Mouse (Mus musculus): ENCODE data around the gene Arrdc2. TPM values are rescaled to one million over a fixed set of nuclear protein-coding genes. Genes with fewer than 3 reads are reported as not detected.
"Not testable (repeated sequence)": the region's sequence is repeated elsewhere in the genome, so short reads cannot be mapped to it uniquely, and the experiment has no call there.

The Arrdc2 gene
- total RNA-seq, 1 experiment from 2014 or later, result 20.7 TPM

GRCm38 (mm10) chr8:70844523-70844922 lies 5.0 kb upstream of the Arrdc2 start:
- ATAC-seq (ENCODE audit: extremely low read depth, insufficient number of reproducible peaks, low FRiP score, poor library complexity, severe bottlenecking), result peak; percentile 39; the same call in 1 of the 2 replicates

DNA sequence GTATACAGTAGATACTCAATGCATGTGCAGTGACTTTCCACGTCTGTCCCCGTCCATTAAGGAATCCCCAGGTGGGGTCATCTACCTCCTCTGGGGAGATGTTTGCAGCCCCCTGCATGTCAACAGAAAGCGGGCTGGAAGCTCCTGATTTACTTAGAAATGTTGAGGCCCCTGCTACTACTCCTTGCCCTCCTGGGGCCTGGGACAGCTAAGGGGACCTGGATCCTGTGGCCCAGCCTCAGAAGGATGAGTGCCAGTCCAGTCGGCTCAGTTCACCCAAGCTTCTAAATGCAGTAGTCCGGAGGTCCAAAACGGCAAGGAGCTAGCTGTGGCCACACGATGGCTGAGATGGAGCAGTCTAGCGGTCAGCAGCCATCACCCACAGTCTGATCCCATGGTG lies 4.4 kb upstream of the Arrdc2 start:
- ATAC-seq (ENCODE audit: extremely low read depth, insufficient number of reproducible peaks, low FRiP score, poor library complexity, severe bottlenecking), result no peak

DNA sequence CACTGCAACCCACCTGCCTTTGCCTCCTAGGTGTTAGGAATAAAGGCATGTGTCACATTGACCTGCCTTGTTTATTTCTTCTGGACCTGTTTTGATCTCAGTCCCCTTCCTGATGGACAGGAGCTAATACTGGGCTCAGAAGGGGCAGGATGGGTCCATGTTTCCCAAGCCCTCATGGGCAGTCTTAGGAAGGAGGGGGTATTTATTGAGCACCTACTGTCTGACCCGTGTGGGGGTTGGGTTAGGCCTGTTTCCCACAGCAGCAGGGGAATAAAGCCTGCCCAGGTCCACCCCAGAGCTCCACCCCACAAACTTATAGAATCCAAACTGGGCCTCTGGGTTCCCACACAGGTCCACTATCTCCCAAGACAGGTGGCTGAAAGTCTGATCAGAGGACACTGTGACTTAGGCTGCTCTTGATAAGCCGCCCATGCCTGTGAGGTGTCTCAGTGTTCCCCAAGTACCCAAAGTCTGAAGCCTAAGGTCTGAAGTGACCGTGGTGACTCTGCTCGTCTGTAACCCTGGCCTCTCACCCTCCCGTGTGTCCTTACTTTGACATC lies 3.8 kb upstream of the Arrdc2 start:
- ATAC-seq (ENCODE audit: extremely low read depth, insufficient number of reproducible peaks, low FRiP score, poor library complexity, severe bottlenecking), result no peak

GRCm38 (mm10) chr8:70842484-70842883 lies 3.0 kb upstream of the Arrdc2 start:
- ATAC-seq (ENCODE audit: extremely low read depth, insufficient number of reproducible peaks, low FRiP score, poor library complexity, severe bottlenecking), result no peak

DNA sequence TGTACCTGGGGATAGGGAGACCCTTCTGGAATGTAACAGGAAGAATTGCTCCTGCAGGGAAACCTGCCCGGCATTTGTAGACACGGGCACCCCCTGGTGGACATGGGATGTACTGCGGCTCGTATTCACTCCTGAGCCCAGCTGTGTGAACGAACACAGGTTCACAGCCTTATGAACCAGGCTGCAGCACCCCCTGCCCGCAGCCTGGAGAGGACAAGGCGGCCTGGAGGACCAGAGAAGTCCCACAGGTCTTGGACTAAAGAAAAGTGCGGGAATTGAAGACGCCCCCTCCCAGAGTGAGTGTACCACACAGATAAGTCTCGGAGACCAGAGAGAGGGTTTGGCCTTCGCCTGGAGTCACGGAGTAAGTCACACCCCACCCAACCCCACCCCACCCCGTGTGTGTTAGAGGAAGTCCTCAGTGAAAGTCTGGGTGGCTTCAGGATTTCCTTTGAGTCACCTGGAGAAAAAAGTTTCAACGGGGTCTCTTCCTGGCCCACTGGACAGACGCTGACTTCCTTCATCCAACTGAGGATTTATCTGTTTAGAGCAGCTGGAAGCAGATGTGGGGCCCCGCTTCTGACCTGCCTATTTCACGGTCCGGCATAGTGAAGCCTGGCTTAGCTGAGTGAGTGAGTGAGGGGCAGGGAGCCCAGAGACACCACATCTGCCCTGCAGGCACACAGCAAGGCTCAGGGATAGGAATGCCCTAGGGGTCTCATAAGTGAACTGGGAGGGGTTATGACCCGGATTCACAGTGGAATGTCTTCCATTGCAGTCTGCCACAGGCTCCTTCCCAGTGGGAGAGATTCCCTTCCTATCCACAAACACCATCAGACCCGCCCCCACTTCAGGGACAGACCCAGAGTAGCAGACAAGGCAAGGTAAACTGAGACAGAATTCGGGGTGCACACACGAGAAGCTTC lies 1.9 kb upstream of the Arrdc2 start:
- ATAC-seq (ENCODE audit: extremely low read depth, insufficient number of reproducible peaks, low FRiP score, poor library complexity, severe bottlenecking), result peak; percentile 27; the same call in 1 of the 2 replicates

- ATAC-seq (ENCODE audit: extremely low read depth, insufficient number of reproducible peaks, low FRiP score, poor library complexity, severe bottlenecking), result no peak
Observed at GRCm38 (mm10) chr8:70840590-70840989, 1.1 kb upstream of the Arrdc2 start.

DNA sequence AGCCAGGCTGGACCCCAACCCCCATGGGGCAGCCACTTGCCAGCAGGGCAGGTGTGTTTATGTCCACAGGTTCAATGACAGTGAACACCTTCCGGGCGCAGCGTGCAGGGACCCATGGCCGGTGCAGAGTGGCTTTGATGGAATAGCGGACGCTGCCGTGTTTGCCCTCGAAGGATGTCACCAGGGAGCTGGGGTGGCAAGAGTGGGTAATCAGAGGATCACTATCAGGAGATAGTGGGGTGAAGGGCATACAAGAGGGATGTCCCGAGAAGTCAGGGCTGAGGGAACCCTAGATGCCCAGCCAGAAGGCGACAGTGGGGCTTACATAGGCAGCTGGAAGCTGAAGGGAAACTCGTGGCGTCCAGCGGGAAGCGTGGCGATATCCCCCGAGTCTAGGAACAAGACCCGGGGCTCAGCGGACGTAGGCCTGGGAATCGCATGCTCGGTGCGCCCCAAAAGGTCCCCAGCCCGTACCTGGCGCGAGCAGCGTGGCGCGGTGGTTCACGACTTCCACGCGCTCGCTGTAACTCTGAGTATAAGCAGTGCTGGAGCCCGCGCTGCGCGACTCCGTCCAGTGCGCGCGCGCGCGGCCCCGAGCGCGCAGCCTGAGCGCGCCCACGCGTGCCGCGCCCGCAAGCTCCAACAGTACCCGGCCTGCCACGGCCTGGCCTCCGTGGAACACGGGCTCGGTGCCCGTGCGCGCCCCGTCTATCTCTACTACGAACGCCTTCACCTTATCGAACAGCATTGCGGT lies 689 bp downstream of the Arrdc2 start:
- ATAC-seq (ENCODE audit: extremely low read depth, insufficient number of reproducible peaks, low FRiP score, poor library complexity, severe bottlenecking), result no peak

DNA sequence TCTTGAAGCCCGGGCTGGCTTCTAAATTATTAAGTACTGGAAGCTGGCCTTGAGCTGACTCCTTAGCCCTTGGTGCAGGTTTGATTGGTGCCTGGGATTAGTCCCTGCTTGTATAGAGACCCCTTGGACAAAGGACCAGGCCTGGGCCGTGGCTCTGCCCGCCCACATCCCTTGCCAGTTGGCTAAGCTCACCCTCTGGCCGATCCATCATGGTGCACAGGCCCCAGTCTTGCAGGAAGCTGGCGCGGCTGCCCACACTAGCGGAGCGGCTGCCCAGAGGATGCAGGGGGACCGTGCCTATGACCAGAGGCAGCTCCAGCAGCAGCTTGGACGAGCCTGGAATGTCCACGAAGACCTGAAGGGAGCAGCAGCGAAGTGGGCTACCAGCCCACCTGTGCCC lies 2.9 kb downstream of the Arrdc2 start:
- no peak for ATAC-seq (ENCODE audit: extremely low read depth, insufficient number of reproducible peaks, low FRiP score, poor library complexity, severe bottlenecking)

DNA sequence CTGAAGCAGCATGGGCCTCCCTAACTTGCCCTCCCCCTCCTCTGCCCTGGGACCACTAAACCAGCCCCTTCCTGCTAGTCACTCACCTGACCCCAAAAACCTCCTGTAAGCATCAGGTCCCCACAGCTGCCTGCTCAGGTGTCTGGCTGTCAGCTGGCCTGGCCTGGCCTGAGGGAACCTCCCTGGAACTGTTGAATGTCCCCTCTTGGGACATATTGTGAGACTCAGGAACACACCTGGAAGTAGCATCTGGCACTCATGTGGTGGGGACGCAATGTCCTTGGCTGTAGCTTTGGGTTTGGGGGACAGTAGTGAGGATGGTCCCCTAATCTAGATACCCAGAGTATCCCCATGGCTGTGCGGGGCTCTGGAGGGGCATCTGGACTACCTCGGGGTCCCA lies 5.4 kb downstream of the Arrdc2 start:
- ATAC-seq (ENCODE audit: extremely low read depth, insufficient number of reproducible peaks, low FRiP score, poor library complexity, severe bottlenecking), result no peak

GRCm38 (mm10) chr8:70833520-70833919 lies 6.0 kb downstream of the Arrdc2 start:
- ATAC-seq (ENCODE audit: extremely low read depth, insufficient number of reproducible peaks, low FRiP score, poor library complexity, severe bottlenecking), result no peak

DNA sequence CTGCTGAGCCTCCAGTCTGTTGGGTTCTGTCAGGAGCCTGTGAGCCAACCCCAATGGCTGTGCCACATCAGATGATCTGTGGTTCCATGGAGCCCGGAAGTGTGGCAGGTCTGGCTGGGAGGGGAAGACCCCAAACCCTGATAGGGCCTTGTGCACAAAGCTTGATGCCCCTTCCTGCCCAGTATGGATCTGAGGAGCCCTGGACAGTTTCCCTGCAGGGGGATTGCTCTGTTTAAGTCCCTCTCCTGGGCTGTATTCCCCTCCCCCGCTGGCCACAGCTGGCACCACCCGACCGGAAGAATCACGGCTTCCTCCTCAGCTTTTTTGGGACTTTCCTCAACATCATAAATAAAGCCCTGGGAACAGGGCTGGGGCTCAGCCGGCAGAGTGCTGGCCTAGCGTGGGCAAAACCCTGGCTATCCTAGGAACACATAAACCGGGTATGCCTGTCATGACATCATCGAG lies 6.5 kb downstream of the Arrdc2 start:
- no peak for ATAC-seq (ENCODE audit: extremely low read depth, insufficient number of reproducible peaks, low FRiP score, poor library complexity, severe bottlenecking)

DNA sequence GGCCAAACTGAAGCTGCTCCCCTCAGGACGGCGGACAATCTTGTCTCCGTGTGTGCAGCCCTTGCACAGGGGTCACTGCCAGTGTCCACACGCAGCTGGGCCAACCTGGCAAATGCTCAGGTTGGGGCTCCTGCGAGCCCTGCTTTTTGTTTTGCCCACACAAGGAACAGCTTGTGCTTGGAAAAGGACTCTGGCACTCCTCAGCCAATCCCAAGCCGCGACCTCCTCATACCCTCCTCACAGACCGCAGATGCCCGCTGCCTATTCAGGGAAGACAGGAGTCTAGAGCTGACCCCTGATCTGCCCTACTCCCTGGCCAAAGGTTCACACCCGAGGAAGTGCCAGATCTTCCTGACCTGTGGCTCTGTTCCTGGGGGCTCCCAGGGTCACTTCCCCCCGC lies 7.1 kb downstream of the Arrdc2 start:
- no peak for ATAC-seq (ENCODE audit: extremely low read depth, insufficient number of reproducible peaks, low FRiP score, poor library complexity, severe bottlenecking)

DNA sequence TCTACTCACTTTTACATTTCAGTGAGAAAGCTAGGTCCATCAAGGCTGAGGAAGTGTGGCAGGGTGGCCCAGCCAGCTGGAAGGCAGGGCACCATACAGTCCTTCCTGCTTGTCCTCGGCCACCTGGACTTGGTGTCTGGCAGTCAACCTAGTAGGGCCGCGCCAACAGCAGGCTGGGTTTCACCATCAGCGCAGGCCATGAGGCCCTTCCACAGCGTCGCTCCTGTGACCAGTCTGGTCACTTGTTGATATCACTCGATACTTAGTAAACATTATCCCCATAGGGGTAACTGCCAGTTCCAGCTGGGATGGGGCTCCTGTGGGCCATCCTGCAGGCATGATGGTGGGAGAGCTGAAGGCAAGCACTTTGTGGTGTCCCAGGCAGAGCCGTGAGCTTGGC lies 8.0 kb downstream of the Arrdc2 start:
- no peak for ATAC-seq (ENCODE audit: extremely low read depth, insufficient number of reproducible peaks, low FRiP score, poor library complexity, severe bottlenecking)

DNA sequence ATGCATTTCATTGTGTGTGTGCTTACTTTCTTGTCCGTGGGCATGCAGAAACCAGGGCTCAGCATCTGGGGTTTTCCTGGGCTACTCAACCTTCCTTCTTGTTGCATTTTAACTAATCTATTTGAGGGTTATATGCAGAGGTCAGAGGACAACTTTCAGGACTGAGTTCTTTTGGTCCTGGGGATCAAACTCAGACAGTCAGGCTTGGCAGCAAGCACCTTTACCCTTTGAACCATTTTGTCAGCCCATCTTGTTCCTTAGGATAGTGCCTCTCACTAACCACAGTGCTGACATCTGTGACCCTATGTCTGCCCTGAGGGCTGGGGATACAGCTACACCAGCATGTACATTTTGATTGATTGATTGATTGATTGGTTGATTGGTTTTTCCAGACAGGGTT lies 11.7 kb downstream of the Arrdc2 start:
- no peak for ATAC-seq (ENCODE audit: extremely low read depth, insufficient number of reproducible peaks, low FRiP score, poor library complexity, severe bottlenecking)

DNA sequence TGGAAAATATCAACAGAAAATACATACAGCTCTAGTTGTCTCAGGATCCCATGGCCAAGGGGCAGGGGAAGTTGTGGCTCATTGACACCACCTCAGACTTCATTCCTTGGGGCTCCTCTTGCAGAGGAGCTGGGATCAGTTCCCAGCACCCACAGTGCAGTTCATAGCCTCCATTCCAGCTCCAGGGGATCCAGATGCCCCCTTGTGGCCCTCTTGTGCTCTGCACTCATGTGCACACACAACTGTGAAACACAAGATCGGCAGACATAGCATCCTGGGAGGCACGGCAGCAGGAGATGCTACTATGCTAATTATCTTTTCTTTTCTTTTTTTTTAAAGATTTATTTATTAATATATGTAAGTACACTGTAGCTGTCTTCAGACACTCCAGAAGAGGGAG lies 12.5 kb downstream of the Arrdc2 start:
- ATAC-seq (ENCODE audit: extremely low read depth, insufficient number of reproducible peaks, low FRiP score, poor library complexity, severe bottlenecking), result no peak

- no peak for ATAC-seq (ENCODE audit: extremely low read depth, insufficient number of reproducible peaks, low FRiP score, poor library complexity, severe bottlenecking)
Observed at GRCm38 (mm10) chr8:70825816-70826215, 13.7 kb downstream of the Arrdc2 start.

GRCm38 (mm10) chr8:70823802-70824201 lies 15.7 kb downstream of the Arrdc2 start:
- no peak for ATAC-seq (ENCODE audit: extremely low read depth, insufficient number of reproducible peaks, low FRiP score, poor library complexity, severe bottlenecking)

GRCm38 (mm10) chr8:70822594-70822993 lies 16.9 kb downstream of the Arrdc2 start:
- ATAC-seq (ENCODE audit: extremely low read depth, insufficient number of reproducible peaks, low FRiP score, poor library complexity, severe bottlenecking), result not testable (repeated sequence)

DNA sequence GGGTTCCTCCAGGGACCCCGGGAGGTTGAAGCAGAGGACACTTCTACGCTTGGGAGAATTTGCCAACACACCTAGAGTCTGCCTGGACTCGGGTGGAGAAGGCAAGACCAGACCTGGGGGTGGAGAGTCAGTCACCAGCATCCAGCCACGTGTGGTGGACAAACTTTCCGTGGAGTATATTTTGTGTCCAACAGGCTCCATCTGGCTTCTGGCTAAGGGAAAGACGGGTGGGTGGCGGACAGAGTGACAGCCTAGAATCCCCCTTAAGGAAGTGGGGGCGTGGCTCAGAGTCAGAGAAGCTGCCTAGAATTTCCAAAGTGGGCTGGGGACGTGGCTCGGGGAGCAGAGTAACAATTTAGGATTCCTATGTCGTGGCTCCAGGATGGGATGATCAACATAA lies 17.5 kb downstream of the Arrdc2 start:
- no peak for ATAC-seq (ENCODE audit: extremely low read depth, insufficient number of reproducible peaks, low FRiP score, poor library complexity, severe bottlenecking)
